Mouse (Mus musculus): ENCODE data around the gene Obscn. TPM values are rescaled to one million over a fixed set of nuclear protein-coding genes. Genes with fewer than 3 reads are reported as not detected.

Gene Obscn
- total and polyA plus RNA-seq, 3 experiments: 0.11 to 0.27 TPM; not detected in 1

DNA sequence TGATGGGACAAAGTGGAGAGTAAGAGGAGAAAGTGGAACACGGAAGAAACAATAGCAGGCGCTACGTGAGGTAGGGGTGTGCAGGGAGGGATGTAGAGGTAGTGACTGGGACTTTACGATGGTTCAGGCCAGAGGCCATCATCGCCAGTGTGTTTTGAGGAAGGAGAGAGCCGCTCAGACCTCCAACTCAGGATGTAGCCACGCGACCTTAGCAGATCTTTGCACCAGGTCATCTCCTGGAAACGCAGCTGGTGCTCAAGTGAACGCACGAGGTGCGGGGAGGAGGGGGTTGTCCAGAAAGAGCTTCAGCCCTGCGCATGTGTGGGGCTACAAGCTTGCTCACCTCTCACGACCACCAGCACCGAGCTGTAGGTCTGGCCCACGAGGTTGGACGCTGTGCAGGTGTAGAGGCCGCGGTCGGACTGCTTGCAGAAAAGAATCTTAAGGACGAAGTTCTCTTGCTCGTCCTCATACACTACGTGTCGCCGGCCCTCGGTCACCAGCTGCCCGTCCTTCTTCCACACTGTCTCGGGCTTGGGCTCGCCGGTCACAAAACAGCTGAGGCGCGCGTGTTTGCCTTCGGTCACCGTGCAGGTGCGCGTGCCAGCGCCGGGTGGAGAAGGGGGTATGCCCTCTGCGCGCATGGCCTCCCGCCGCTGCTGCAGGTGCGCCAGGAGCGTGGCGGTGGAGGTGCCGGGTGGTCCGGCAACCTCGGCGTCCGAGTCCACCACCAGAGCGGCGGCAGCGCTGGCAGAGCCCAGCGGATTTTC, 966 bp downstream of the Obscn start:
- DNase-seq (ENCODE audit: low spot score) (no peak), ATAC-seq (ENCODE audit: extremely low read depth, insufficient number of reproducible peaks, low FRiP score, poor library complexity, severe bottlenecking) (no peak)
- TF ChIP-seq GATA1 (IDR thresholded peaks at IDR 0.05; ENCODE audit: borderline replicate concordance, low read length) (no peak), GATA2 (IDR thresholded peaks at IDR 0.05; ENCODE audit: borderline replicate concordance, low read depth, low read length) (no peak), TAL1 (conservative IDR thresholded peaks at IDR 0.05; ENCODE audit: low read depth, low read length) (no peak)
- Histone ChIP-seq H3K36me3 (replicated peaks) (no peaks in the 10 kb centered on the region), H3K27me3 (ENCODE audit: insufficient read depth, low read length) (peaks cover 36% of the 10 kb centered on the region; the same call in 1 of the 2 replicates), H3K4me1 (ENCODE audit: insufficient read depth, low read depth, low read length) (no peaks in the 10 kb centered on the region), H3K9me3 (replicated peaks) (peaks cover 8% of the 10 kb centered on the region), H3K4me3 (ENCODE audit: low read depth, low read length) (no peak overlapping the region)

DNA sequence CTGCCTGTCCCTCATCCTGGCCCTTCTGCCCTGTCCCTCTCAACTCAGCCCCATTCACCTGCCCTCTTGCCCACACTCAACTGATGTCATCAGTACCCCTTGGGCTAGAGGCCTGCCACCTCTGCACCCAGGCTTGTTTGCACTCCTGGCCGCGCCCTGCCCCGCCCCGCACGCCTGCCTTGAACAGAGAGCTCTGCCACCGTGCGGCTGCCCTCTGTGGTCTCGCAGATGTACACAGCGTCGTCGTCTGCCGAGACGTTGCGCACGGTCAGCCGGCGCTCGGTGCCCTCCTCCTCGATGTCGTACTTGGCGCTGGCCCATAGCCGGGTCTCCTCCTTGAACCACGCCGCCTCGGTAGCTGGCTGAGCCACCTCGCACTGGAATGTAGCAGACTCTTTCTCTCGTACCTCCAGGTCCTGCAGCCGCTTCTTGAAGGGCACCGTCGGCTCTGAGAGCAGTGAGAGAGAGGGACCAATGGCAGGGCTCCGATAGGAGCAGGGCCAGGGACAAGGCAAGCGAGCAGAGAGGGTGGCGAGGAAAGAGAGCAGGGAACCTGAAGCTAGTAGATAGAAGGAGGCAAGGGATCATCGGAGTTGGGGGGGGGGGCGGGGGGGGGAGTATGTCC, 1.7 kb downstream of the Obscn start:
- Histone ChIP-seq H3K4me1 (ENCODE audit: insufficient read depth, low read depth, low read length) (no peaks in the 10 kb centered on the region), H3K9me3 (replicated peaks) (peaks cover 8% of the 10 kb centered on the region), H3K4me3 (ENCODE audit: low read depth, low read length) (no peak overlapping the region), H3K36me3 (replicated peaks) (no peaks in the 10 kb centered on the region), H3K27me3 (ENCODE audit: insufficient read depth, low read length) (peaks cover 31% of the 10 kb centered on the region; the same call in 1 of the 2 replicates)
- ATAC-seq (ENCODE audit: extremely low read depth, insufficient number of reproducible peaks, low FRiP score, poor library complexity, severe bottlenecking) (no peak), DNase-seq (ENCODE audit: low spot score) (no peak)
- TF ChIP-seq GATA2 (IDR thresholded peaks at IDR 0.05; ENCODE audit: borderline replicate concordance, low read depth, low read length): no peak
- no peak for TF ChIP-seq CTCF (IDR thresholded peaks at IDR 0.05; ENCODE audit: low read depth, low read length)
- TF ChIP-seq POLR2AphosphoS5 (IDR thresholded peaks at IDR 0.05; ENCODE audit: insufficient replicate concordance, low read depth, low read length): no peak
- no peak for TF ChIP-seq TAL1 (conservative IDR thresholded peaks at IDR 0.05; ENCODE audit: low read depth, low read length)
- no peak for TF ChIP-seq GATA1 (IDR thresholded peaks at IDR 0.05; ENCODE audit: borderline replicate concordance, low read length)

DNA sequence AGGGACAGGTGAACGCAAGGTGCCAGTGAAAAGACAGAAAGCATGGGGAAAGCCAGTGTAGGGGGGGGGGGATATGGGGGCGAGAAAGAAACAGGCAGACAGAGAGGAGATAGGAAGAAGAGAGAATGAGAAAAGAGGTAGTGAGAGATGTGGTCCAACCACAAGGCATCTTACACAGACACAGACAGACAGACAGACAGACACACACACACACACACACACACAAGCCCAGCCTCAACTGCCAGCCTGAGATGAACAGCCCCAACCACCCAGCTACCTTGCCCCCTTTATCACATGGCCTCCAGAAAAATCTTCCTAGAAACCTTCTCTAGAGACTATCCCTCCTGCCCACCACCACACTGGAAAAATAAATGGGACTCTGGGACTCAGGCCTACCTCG, 4.1 kb downstream of the Obscn start:
- Histone ChIP-seq H3K36me3 (replicated peaks) (no peaks in the 10 kb centered on the region), H3K4me3 (ENCODE audit: low read depth, low read length) (no peak overlapping the region), H3K9me3 (replicated peaks) (peaks cover 8% of the 10 kb centered on the region), H3K27me3 (ENCODE audit: insufficient read depth, low read length) (peaks cover 14% of the 10 kb centered on the region; the same call in 1 of the 2 replicates), H3K4me1 (ENCODE audit: insufficient read depth, low read depth, low read length) (no peaks in the 10 kb centered on the region)
- ATAC-seq (ENCODE audit: extremely low read depth, insufficient number of reproducible peaks, low FRiP score, poor library complexity, severe bottlenecking) (no peak), DNase-seq (ENCODE audit: low spot score) (no peak)
- TF ChIP-seq POLR2AphosphoS5 (IDR thresholded peaks at IDR 0.05; ENCODE audit: insufficient replicate concordance, low read depth, low read length) (no peak), GATA1 (IDR thresholded peaks at IDR 0.05; ENCODE audit: borderline replicate concordance, low read length) (no peak), GATA2 (IDR thresholded peaks at IDR 0.05; ENCODE audit: borderline replicate concordance, low read depth, low read length) (no peak), TAL1 (conservative IDR thresholded peaks at IDR 0.05; ENCODE audit: low read depth, low read length) (no peak), CTCF (IDR thresholded peaks at IDR 0.05; ENCODE audit: low read depth, low read length) (no peak)

DNA sequence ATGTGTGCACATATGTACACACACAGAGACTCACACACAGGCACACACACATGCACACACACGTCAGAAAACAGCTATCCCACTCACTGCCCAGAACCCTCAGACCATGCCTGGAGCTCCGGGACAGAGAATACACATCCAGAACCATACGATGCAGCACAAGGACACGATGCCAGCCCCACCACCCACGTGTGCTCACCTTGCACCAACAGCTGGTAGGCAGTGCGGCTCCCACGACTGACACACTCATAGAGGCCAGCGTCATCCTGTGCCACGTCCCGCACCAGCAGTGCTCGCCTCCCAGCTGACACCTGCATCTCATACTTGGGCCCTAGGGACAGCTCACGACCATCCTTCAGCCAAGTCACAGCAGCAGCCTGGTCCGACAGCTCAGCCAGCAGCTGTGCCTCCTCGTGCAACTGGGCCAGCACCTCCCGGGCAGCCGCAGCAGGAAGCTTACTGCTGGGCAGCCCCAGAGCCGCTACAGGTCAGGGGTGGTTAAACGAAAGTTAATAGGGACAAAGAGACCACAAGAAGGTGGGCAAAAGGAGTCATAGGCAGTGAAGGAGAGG, 4.8 kb downstream of the Obscn start:
- H3K9me3 ChIP-seq (replicated peaks): peaks cover 8% of the 10 kb centered on the region
- no peak for TF ChIP-seq CTCF (IDR thresholded peaks at IDR 0.05; ENCODE audit: low read depth, low read length)
- no peak for TF ChIP-seq GATA1 (IDR thresholded peaks at IDR 0.05; ENCODE audit: borderline replicate concordance, low read length)
- H3K4me3 ChIP-seq (ENCODE audit: low read depth, low read length): no peak overlapping the region
- ATAC-seq (ENCODE audit: extremely low read depth, insufficient number of reproducible peaks, low FRiP score, poor library complexity, severe bottlenecking) (no peak), DNase-seq (ENCODE audit: low spot score) (no peak)
- no peaks in the 10 kb centered on the region for H3K4me1 ChIP-seq (ENCODE audit: insufficient read depth, low read depth, low read length)
- H3K36me3 ChIP-seq (replicated peaks): no peaks in the 10 kb centered on the region
- peaks cover 13% of the 10 kb centered on the region; the same call in 1 of the 2 replicates for H3K27me3 ChIP-seq (ENCODE audit: insufficient read depth, low read length)

DNA sequence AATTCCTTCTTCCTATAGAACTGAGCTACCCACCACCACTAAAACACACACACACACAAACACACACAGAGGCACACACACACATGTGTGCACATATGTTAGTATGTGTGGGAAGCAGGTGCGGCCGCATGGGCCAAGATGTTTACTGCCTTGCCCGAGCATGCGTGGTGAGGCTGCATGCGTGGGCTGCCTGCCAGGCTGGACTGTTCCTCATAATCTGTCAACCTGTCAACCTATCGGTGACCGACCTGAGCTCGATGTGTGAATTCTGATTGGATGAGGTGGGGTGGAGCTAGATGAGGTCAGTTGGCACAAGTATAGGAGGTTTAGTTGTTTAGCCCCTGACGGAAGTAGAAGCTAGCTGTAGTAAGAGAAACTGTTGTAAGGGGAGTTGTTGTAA, 5.4 kb downstream of the Obscn start:
- no peak for DNase-seq (ENCODE audit: low spot score)
- ATAC-seq (ENCODE audit: extremely low read depth, insufficient number of reproducible peaks, low FRiP score, poor library complexity, severe bottlenecking): no peak
- no peak for TF ChIP-seq GATA2 (IDR thresholded peaks at IDR 0.05; ENCODE audit: borderline replicate concordance, low read depth, low read length)
- TF ChIP-seq TAL1 (conservative IDR thresholded peaks at IDR 0.05; ENCODE audit: low read depth, low read length): no peak
- TF ChIP-seq POLR2AphosphoS5 (IDR thresholded peaks at IDR 0.05; ENCODE audit: insufficient replicate concordance, low read depth, low read length): no peak
- TF ChIP-seq GATA1 (IDR thresholded peaks at IDR 0.05; ENCODE audit: borderline replicate concordance, low read length): no peak
- TF ChIP-seq CTCF (IDR thresholded peaks at IDR 0.05; ENCODE audit: low read depth, low read length): no peak
- Histone ChIP-seq H3K4me1 (ENCODE audit: insufficient read depth, low read depth, low read length) (no peaks in the 10 kb centered on the region), H3K4me3 (ENCODE audit: low read depth, low read length) (no peak overlapping the region), H3K9me3 (replicated peaks) (peaks cover 4% of the 10 kb centered on the region), H3K36me3 (replicated peaks) (no peaks in the 10 kb centered on the region), H3K27me3 (ENCODE audit: insufficient read depth, low read length) (peaks cover 11% of the 10 kb centered on the region; the same call in 1 of the 2 replicates)

DNA sequence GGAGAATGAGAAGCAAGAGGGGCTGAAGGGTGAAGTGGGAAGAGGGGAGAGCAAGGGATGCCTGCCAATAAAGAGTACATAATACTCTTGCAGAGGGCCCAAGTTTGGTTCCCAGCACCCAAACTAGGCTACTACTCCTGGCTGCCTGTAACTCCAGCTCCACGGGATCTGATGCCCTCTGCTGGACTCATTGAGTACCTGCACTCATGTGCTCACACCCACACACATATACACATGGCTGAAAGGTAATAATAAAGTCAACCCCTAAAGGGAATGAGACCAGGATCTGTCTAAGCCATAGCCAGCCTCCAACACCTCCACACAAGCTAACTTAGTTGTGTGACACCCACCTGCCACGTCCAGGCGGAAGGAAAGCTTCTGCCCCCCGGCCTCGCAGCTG, 30.3 kb downstream of the Obscn start:
- Histone ChIP-seq H3K27me3 (ENCODE audit: insufficient read depth, low read length) (peaks cover 19% of the 10 kb centered on the region), H3K4me1 (ENCODE audit: insufficient read depth, low read depth, low read length) (no peaks in the 10 kb centered on the region), H3K36me3 (replicated peaks) (no peaks in the 10 kb centered on the region), H3K4me3 (ENCODE audit: low read depth, low read length) (no peak overlapping the region), H3K9me3 (replicated peaks) (peaks cover 7% of the 10 kb centered on the region)
- ATAC-seq (ENCODE audit: extremely low read depth, insufficient number of reproducible peaks, low FRiP score, poor library complexity, severe bottlenecking) (no peak), DNase-seq (ENCODE audit: low spot score) (no peak)
- TF ChIP-seq TAL1 (conservative IDR thresholded peaks at IDR 0.05; ENCODE audit: low read depth, low read length) (no peak), POLR2AphosphoS5 (IDR thresholded peaks at IDR 0.05; ENCODE audit: insufficient replicate concordance, low read depth, low read length) (no peak), GATA1 (IDR thresholded peaks at IDR 0.05; ENCODE audit: borderline replicate concordance, low read length) (no peak), CTCF (IDR thresholded peaks at IDR 0.05; ENCODE audit: low read depth, low read length) (no peak), GATA2 (IDR thresholded peaks at IDR 0.05; ENCODE audit: borderline replicate concordance, low read depth, low read length) (no peak)
